Mouse (Mus musculus): ENCODE measurements around the gene Fancd2os. TPM values are rescaled to one million over a fixed set of nuclear protein-coding genes. Genes with fewer than 3 reads are reported as not detected.

The Fancd2os gene
- total and polyA plus RNA-seq, 2 experiments from 2014 or later: 0.11 TPM; not detected in 1

GRCm38 (mm10) chr6:113642605-113643004 lies 42.1 kb upstream of the Fancd2os start:
- no peaks in the 10 kb centered on the region for H3K36me3 ChIP-seq (ENCODE audit: insufficient read depth, low read length)
- no peaks in the 10 kb centered on the region for H3K9me3 ChIP-seq (ENCODE audit: low read length)
- no peaks in the 10 kb centered on the region for H3K27me3 ChIP-seq (ENCODE audit: insufficient read depth, low read length)
- H3K4me2 ChIP-seq (ENCODE audit: low read depth, low read length, poor library complexity, severe bottlenecking): no peak overlapping the region
- H3K4me3 ChIP-seq (ENCODE audit: low read depth, low read length): no peak overlapping the region
- 87% methylated on average over 8 of the region's 8 CpGs for WGBS
- TF ChIP-seq CTCF (IDR thresholded peaks at IDR 0.05): no peak
- no peak overlapping the region for H3K9ac ChIP-seq (replicated peaks; ENCODE audit: low read length, poor library complexity, severe bottlenecking)
- no peak overlapping the region for H3K27ac ChIP-seq (ENCODE audit: low read depth, low read length)
- no peak for ATAC-seq (ENCODE audit: low FRiP score)
- no peaks in the 10 kb centered on the region for H3K4me1 ChIP-seq (ENCODE audit: insufficient read depth, low read length)
- DNase-seq (ENCODE audit: low spot score): no peak

- DNase-seq (ENCODE audit: low spot score) (no peak), ATAC-seq (ENCODE audit: low FRiP score) (no peak)
- no peaks in the 10 kb centered on the region for H3K9me3 ChIP-seq (ENCODE audit: low read length)
- H3K4me3 ChIP-seq (ENCODE audit: low read depth, low read length): no peak overlapping the region
- TF ChIP-seq CTCF (IDR thresholded peaks at IDR 0.05): no peak
- 81% methylated on average over 4 of the region's 4 CpGs for WGBS
- H3K27me3 ChIP-seq (ENCODE audit: insufficient read depth, low read length): no peaks in the 10 kb centered on the region
- H3K27ac ChIP-seq (ENCODE audit: low read depth, low read length): no peak overlapping the region
- H3K4me2 ChIP-seq (ENCODE audit: low read depth, low read length, poor library complexity, severe bottlenecking): no peak overlapping the region
- H3K9ac ChIP-seq (replicated peaks; ENCODE audit: low read length, poor library complexity, severe bottlenecking): no peak overlapping the region
- H3K36me3 ChIP-seq (ENCODE audit: insufficient read depth, low read length): no peaks in the 10 kb centered on the region
- no peaks in the 10 kb centered on the region for H3K4me1 ChIP-seq (ENCODE audit: insufficient read depth, low read length)
These were observed 38.7 kb upstream of the Fancd2os start for GRCm38 (mm10) chr6:113639201-113639600.

- Histone ChIP-seq H3K9me3 (ENCODE audit: low read length) (no peaks in the 10 kb centered on the region), H3K4me1 (ENCODE audit: insufficient read depth, low read length) (no peaks in the 10 kb centered on the region), H3K27me3 (ENCODE audit: insufficient read depth, low read length) (no peaks in the 10 kb centered on the region), H3K4me2 (ENCODE audit: low read depth, low read length, poor library complexity, severe bottlenecking) (peak within 1 kb of the TSS; percentile 63), H3K4me3 (ENCODE audit: low read depth, low read length) (peak within 1 kb of the TSS; percentile 51), H3K27ac (ENCODE audit: low read depth, low read length) (no peak within 1 kb of the TSS), H3K36me3 (ENCODE audit: insufficient read depth, low read length) (no peaks in the 10 kb centered on the region), H3K9ac (replicated peaks; ENCODE audit: low read length, poor library complexity, severe bottlenecking) (peak within 1 kb of the TSS; percentile 57)
- DNase-seq (ENCODE audit: low spot score) (peak; percentile 94), ATAC-seq (ENCODE audit: low FRiP score) (peak; percentile 92)
- WGBS: 8% methylated on average over 37 of the region's 37 CpGs
- peak; percentile 96 for TF ChIP-seq CTCF (IDR thresholded peaks at IDR 0.05)
These were observed 38.0 kb upstream of the Fancd2os start, which contains the start of gene Irak2 for GRCm38 (mm10) chr6:113638302-113639040. Irak2 (plus strand) TSS chr6:113638467.

GRCm38 (mm10) chr6:113632863-113633262 lies 32.3 kb upstream of the Fancd2os start:
- no peak overlapping the region for H3K9ac ChIP-seq (replicated peaks; ENCODE audit: low read length, poor library complexity, severe bottlenecking)
- no peak overlapping the region for H3K27ac ChIP-seq (ENCODE audit: low read depth, low read length)
- no peaks in the 10 kb centered on the region for H3K4me1 ChIP-seq (ENCODE audit: insufficient read depth, low read length)
- DNase-seq (ENCODE audit: low spot score): no peak
- whole genome bisulfite sequencing: 92% methylated on average over 4 of the region's 4 CpGs
- TF ChIP-seq CTCF (IDR thresholded peaks at IDR 0.05): no peak
- no peak overlapping the region for H3K4me2 ChIP-seq (ENCODE audit: low read depth, low read length, poor library complexity, severe bottlenecking)
- H3K27me3 ChIP-seq (ENCODE audit: insufficient read depth, low read length): no peaks in the 10 kb centered on the region
- H3K36me3 ChIP-seq (ENCODE audit: insufficient read depth, low read length): peaks cover 22% of the 10 kb centered on the region
- ATAC-seq (ENCODE audit: low FRiP score): no peak
- no peak overlapping the region for H3K4me3 ChIP-seq (ENCODE audit: low read depth, low read length)
- no peaks in the 10 kb centered on the region for H3K9me3 ChIP-seq (ENCODE audit: low read length)

GRCm38 (mm10) chr6:113630322-113630721 lies 29.8 kb upstream of the Fancd2os start:
- H3K4me2 ChIP-seq (ENCODE audit: low read depth, low read length, poor library complexity, severe bottlenecking): no peak overlapping the region
- DNase-seq (ENCODE audit: low spot score): no peak
- no peaks in the 10 kb centered on the region for H3K27me3 ChIP-seq (ENCODE audit: insufficient read depth, low read length)
- 81% methylated on average over 5 of the region's 5 CpGs for WGBS
- H3K9ac ChIP-seq (replicated peaks; ENCODE audit: low read length, poor library complexity, severe bottlenecking): no peak overlapping the region
- no peak for TF ChIP-seq CTCF (IDR thresholded peaks at IDR 0.05)
- no peaks in the 10 kb centered on the region for H3K9me3 ChIP-seq (ENCODE audit: low read length)
- H3K36me3 ChIP-seq (ENCODE audit: insufficient read depth, low read length): peaks cover 22% of the 10 kb centered on the region
- no peak for ATAC-seq (ENCODE audit: low FRiP score)
- H3K27ac ChIP-seq (ENCODE audit: low read depth, low read length): no peak overlapping the region
- no peaks in the 10 kb centered on the region; the same call in 1 of the 2 replicates for H3K4me1 ChIP-seq (ENCODE audit: insufficient read depth, low read length)
- H3K4me3 ChIP-seq (ENCODE audit: low read depth, low read length): no peak overlapping the region

GRCm38 (mm10) chr6:113624989-113625770 lies 24.7 kb upstream of the Fancd2os start:
- TF ChIP-seq CTCF (IDR thresholded peaks at IDR 0.05): no peak
- peak overlapping the region; percentile 69 for H3K4me3 ChIP-seq (ENCODE audit: low read depth, low read length)
- WGBS: 31% methylated on average over 5 of the region's 5 CpGs
- peaks cover 13% of the 10 kb centered on the region for H3K36me3 ChIP-seq (ENCODE audit: insufficient read depth, low read length)
- DNase-seq (ENCODE audit: low spot score) (peak; percentile 17), ATAC-seq (ENCODE audit: low FRiP score) (no peak)
- H3K27me3 ChIP-seq (ENCODE audit: insufficient read depth, low read length): no peaks in the 10 kb centered on the region
- H3K9ac ChIP-seq (replicated peaks; ENCODE audit: low read length, poor library complexity, severe bottlenecking): peak overlapping the region; percentile 86; the same call in 1 of the 2 replicates
- H3K4me1 ChIP-seq (ENCODE audit: insufficient read depth, low read length): peaks cover 5% of the 10 kb centered on the region; the same call in 1 of the 2 replicates
- no peak overlapping the region for H3K27ac ChIP-seq (ENCODE audit: low read depth, low read length)
- peak overlapping the region; percentile 75 for H3K4me2 ChIP-seq (ENCODE audit: low read depth, low read length, poor library complexity, severe bottlenecking)
- no peaks in the 10 kb centered on the region for H3K9me3 ChIP-seq (ENCODE audit: low read length)

Measured in midbrain, postnatal 0 days (tissue).